In the genomic region with DNA sequence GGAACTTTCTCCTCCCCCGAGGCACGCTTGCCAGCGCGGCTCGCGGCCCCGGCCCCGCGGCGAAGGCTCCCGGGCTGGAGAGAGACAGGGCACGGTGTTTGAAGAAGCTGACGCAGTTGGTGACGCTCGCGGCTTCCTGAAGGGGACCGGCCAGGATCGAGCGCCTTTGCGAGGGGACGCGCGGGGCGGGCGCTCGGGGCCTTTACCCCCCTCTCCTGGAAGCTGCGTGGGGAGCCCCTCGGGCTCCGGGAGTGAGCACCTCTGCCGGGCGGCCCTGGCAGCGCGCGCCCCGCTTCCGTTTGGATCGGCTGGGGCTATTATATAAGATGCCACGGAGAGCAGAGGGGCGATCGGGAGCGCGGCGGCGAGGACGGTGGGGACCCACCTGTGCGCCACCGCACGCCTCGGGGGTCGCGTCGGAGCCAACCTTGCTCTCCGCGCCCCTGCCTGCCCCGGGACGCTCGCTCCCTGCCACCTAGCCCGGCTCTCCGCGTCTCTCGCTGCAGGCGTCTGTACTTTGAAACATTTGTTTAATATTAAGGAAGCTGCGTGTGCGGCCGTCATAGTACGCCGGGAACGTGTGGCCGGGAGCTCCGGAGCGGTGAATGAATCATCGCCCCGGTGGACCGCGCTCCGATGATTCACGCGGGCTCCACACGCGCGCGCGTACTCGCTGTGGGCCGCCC, we compare ENCODE assay signal across 8 mouse cellular contexts. TPM values are rescaled to one million over a fixed set of nuclear protein-coding genes. Genes with fewer than 3 reads are reported as not detected.
DNase-seq lines count a peak whose midpoint lies in the region; ATAC-seq lines count a peak whose summit lies in the region.

No protein-coding gene starts in this region.

- peaks cover 8% of the 10 kb centered on the region; the same call in 1 of the 2 replicates for H3K4me1 ChIP-seq in embryonic facial prominence, embryonic 15.5 days
- no peaks in the 10 kb centered on the region for H3K4me1 ChIP-seq in heart, embryonic 11.5 days (ENCODE audit: control insufficient read depth, insufficient read depth, low read length)
- H3K4me1 ChIP-seq in kidney, embryonic 15.5 days: peaks cover 5% of the 10 kb centered on the region
- peaks cover 10% of the 10 kb centered on the region; the same call in 1 of the 2 replicates for H3K4me1 ChIP-seq in limb, embryonic 15.5 days
- H3K4me1 ChIP-seq in midbrain, embryonic 16.5 days (ENCODE audit: control insufficient read depth, insufficient read depth, low read length): peaks cover 5% of the 10 kb centered on the region; the same call in 1 of the 2 replicates

- peak; percentile 79 for ATAC-seq in embryonic facial prominence, embryonic 15.5 days (ENCODE audit: insufficient number of reproducible peaks, low FRiP score, low TSS enrichment, low read depth)
- ATAC-seq in heart, embryonic 11.5 days (replicated peaks; ENCODE audit: insufficient number of reproducible peaks, low FRiP score, low TSS enrichment): peak; percentile 59
- ATAC-seq in kidney, embryonic 15.5 days (replicated peaks; ENCODE audit: low FRiP score): peak; percentile 83
- peak; percentile 69; the same call in 1 of the 2 replicates for ATAC-seq in limb, embryonic 15.5 days (ENCODE audit: insufficient number of reproducible peaks, low FRiP score, low TSS enrichment, low read depth)
- peak; percentile 89 for ATAC-seq in midbrain, embryonic 16.5 days

- H3K36me3 ChIP-seq in embryonic facial prominence, embryonic 15.5 days: no peaks in the 10 kb centered on the region
- no peaks in the 10 kb centered on the region for H3K36me3 ChIP-seq in heart, embryonic 11.5 days (ENCODE audit: control insufficient read depth, insufficient read depth, low read length)
- no peaks in the 10 kb centered on the region for H3K36me3 ChIP-seq in kidney, embryonic 15.5 days
- no peaks in the 10 kb centered on the region for H3K36me3 ChIP-seq in limb, embryonic 15.5 days
- H3K36me3 ChIP-seq in midbrain, embryonic 16.5 days (ENCODE audit: control insufficient read depth, insufficient read depth, low read length): no peaks in the 10 kb centered on the region

- peaks cover 34% of the 10 kb centered on the region for H3K27me3 ChIP-seq in embryonic facial prominence, embryonic 15.5 days
- peaks cover 10% of the 10 kb centered on the region; the same call in 1 of the 2 replicates for H3K27me3 ChIP-seq in heart, embryonic 11.5 days (ENCODE audit: control insufficient read depth, insufficient read depth, low read length)
- H3K27me3 ChIP-seq in kidney, embryonic 15.5 days: peaks cover 71% of the 10 kb centered on the region
- peaks cover 55% of the 10 kb centered on the region for H3K27me3 ChIP-seq in limb, embryonic 15.5 days
- peaks cover 23% of the 10 kb centered on the region for H3K27me3 ChIP-seq in midbrain, embryonic 16.5 days (ENCODE audit: control insufficient read depth, insufficient read depth, low read depth, low read length)

- peak overlapping the region; percentile 70 for H3K4me3 ChIP-seq in embryonic facial prominence, embryonic 15.5 days (replicated peaks)
- peak overlapping the region; percentile 85 for H3K4me3 ChIP-seq in heart, embryonic 11.5 days (ENCODE audit: low read depth, low read length)
- H3K4me3 ChIP-seq in kidney, embryonic 15.5 days (replicated peaks): peak overlapping the region; percentile 75
- peak overlapping the region; percentile 72 for H3K4me3 ChIP-seq in limb, embryonic 15.5 days
- peak overlapping the region; percentile 93 for H3K4me3 ChIP-seq in midbrain, embryonic 16.5 days (ENCODE audit: low read depth, low read length)

- H3K9ac ChIP-seq in embryonic facial prominence, embryonic 15.5 days: peak overlapping the region; percentile 34
- H3K9ac ChIP-seq in heart, embryonic 11.5 days (ENCODE audit: low read depth, low read length): peak overlapping the region; percentile 86
- peak overlapping the region; percentile 55 for H3K9ac ChIP-seq in kidney, embryonic 15.5 days
- H3K9ac ChIP-seq in limb, embryonic 15.5 days: peak overlapping the region; percentile 51
- H3K9ac ChIP-seq in midbrain, embryonic 16.5 days (ENCODE audit: low read depth, low read length): peak overlapping the region; percentile 70

- no peak overlapping the region for H3K27ac ChIP-seq in embryonic facial prominence, embryonic 15.5 days (replicated peaks)
- peak overlapping the region; percentile 50; the same call in 1 of the 2 replicates for H3K27ac ChIP-seq in heart, embryonic 11.5 days (ENCODE audit: low read depth, low read length)
- H3K27ac ChIP-seq in kidney, embryonic 15.5 days: no peak overlapping the region
- no peak overlapping the region for H3K27ac ChIP-seq in limb, embryonic 15.5 days
- H3K27ac ChIP-seq in midbrain, embryonic 16.5 days (ENCODE audit: low read length): peak overlapping the region; percentile 31; the same call in 1 of the 2 replicates

- DNase-seq in urinary bladder, adult 18-20 months (ENCODE audit: low spot score in 2 of 2): peak; percentile 63 to 70
- DNase-seq in urinary bladder, postnatal 10 days (ENCODE audit: low spot score): no peak
- DNase-seq in spleen, postnatal 10 days (ENCODE audit: low spot score in 2 of 2): peak; percentile 34 to 49

- under 1% methylated on average over 82 of the region's 85 CpGs for WGBS in embryonic facial prominence, embryonic 15.5 days
- WGBS in heart, embryonic 11.5 days (ENCODE audit: insufficient replicate concordance): under 1% methylated on average over 85 of the region's 85 CpGs
- under 1% methylated on average over 85 of the region's 85 CpGs for WGBS in kidney, embryonic 15.5 days
- under 1% methylated on average over 82 of the region's 85 CpGs for WGBS in limb, embryonic 15.5 days
- under 1% methylated on average over 82 of the region's 85 CpGs for WGBS in midbrain, embryonic 16.5 days

- H3K4me2 ChIP-seq in embryonic facial prominence, embryonic 15.5 days (replicated peaks): peak overlapping the region; percentile 89
- peak overlapping the region; percentile 91 for H3K4me2 ChIP-seq in heart, embryonic 11.5 days
- H3K4me2 ChIP-seq in kidney, embryonic 15.5 days: peak overlapping the region; percentile 100
- peak overlapping the region; percentile 100 for H3K4me2 ChIP-seq in limb, embryonic 15.5 days
- H3K4me2 ChIP-seq in midbrain, embryonic 16.5 days (ENCODE audit: low read length): peak overlapping the region; percentile 98

- no peaks in the 10 kb centered on the region for H3K9me3 ChIP-seq in embryonic facial prominence, embryonic 15.5 days (replicated peaks)
- no peaks in the 10 kb centered on the region for H3K9me3 ChIP-seq in heart, embryonic 11.5 days (replicated peaks; ENCODE audit: control insufficient read depth, low read length)
- H3K9me3 ChIP-seq in kidney, embryonic 15.5 days (replicated peaks): no peaks in the 10 kb centered on the region
- H3K9me3 ChIP-seq in limb, embryonic 15.5 days: no peaks in the 10 kb centered on the region
- no peaks in the 10 kb centered on the region for H3K9me3 ChIP-seq in midbrain, embryonic 16.5 days (replicated peaks; ENCODE audit: control insufficient read depth, low read length, poor library complexity, severe bottlenecking)

RNA-seq across cellular contexts. Expression of gene Pcgf5, which starts 0.8 kb away (rescaled TPM):
- 8.3 and 10.2 TPM in 2 replicates for polyA plus RNA-seq in embryonic facial prominence, embryonic 15.5 days (2015; fragmentation: Nextera tagmentation; extraction: Ambion mirVana)
- 40.6 and 43.4 TPM in 2 replicates for polyA plus RNA-seq in heart, embryonic 11.5 days (2014; fragmentation: Nextera tagmentation; extraction: Ambion mirVana)
- polyA plus RNA-seq in kidney, embryonic 15.5 days (2015; fragmentation: Nextera tagmentation; extraction: Ambion mirVana): 8.4 and 8.7 TPM in 2 replicates
- polyA plus RNA-seq in limb, embryonic 15.5 days (2015; fragmentation: Nextera tagmentation; extraction: Ambion mirVana): 8.5 and 8.9 TPM in 2 replicates
- polyA plus RNA-seq in midbrain, embryonic 16.5 days (2015; fragmentation: Nextera tagmentation; extraction: Ambion mirVana): 7.4 and 7.8 TPM in 2 replicates

Comparison
In these comparisons a context has a peak if more than half of its experiments do, and no peak if none do; other contexts are left out.
1. H3K27ac ChIP-seq: peak in heart, embryonic 11.5 days (single experiment) and midbrain, embryonic 16.5 days (single experiment); none in embryonic facial prominence, embryonic 15.5 days (single experiment), kidney, embryonic 15.5 days (single experiment) and limb, embryonic 15.5 days (single experiment).
2. H3K9ac ChIP-seq: peak in every context shown above with its lines; median percentile 86 in heart, embryonic 11.5 days; 70 in midbrain, embryonic 16.5 days; 55 in kidney, embryonic 15.5 days; 51 in limb, embryonic 15.5 days; 34 in embryonic facial prominence, embryonic 15.5 days.
3. Peak in every context shown above with its lines, with median percentiles within 50 percentile points of each other: ATAC-seq, H3K4me2 ChIP-seq and H3K4me3 ChIP-seq.